Mouse (Mus musculus): ENCODE results near the gene Txndc2.

The Txndc2 gene

DNA sequence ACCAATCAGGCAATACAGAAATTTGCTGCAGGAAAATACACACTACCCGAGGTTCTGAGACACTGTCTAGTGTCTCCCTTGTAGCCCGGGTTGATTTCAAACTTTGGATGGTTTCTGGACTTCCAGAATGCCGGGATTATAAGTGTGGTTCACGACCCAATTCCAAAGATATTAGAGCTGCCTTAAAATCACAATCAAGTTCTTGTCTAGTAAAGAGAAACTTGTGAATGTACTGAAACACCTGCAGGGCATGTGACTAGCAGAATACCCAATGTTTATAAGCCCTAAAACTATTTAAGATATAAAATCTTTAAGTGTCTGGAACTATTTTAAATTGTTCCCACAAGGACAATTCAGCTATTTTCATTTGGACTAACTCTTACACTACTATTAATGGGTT lies 30.2 kb downstream of the Txndc2 start:
- no peak for DNase-seq

GRCm38 (mm10) chr17:65608743-65609142 lies 33.2 kb downstream of the Txndc2 start:
- no peak for DNase-seq

GRCm38 (mm10) chr17:65608312-65608687 lies 33.7 kb downstream of the Txndc2 start:
- DNase-seq: no peak

DNA sequence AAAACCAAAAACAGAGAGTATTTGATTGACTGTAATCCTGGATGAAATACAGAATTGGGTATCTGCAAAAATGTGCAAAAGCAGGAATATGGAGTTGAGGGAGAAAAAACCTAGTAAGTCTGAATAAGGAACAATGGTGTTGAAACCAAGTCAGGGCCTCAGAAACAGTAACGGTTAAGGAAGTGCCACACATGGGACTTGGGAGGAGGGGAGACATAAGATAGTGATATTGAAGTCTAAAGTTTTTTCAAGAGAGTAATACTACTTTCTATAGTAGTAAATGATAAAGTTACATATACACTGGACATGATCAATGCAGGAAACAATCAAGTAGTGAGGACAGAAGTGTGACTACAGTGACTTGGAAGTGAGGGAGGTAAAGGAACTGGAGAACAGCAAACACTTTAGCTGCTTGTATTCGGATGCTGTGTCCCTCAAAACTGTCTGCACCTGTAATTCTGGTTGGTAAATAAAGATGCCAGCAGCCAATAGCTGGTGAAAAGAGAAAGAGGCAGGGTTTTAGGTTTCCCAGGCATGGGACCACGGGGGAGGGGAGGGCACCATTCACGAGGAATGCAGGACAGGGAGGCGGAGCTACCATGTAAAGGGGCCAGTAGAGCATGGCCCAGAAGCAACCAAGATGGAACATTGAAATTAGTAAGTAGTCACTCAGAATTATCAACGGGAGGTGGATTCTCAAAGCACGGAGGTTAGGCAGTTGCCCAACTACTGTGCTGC lies 34.2 kb downstream of the Txndc2 start:
- DNase-seq: no peak

DNA sequence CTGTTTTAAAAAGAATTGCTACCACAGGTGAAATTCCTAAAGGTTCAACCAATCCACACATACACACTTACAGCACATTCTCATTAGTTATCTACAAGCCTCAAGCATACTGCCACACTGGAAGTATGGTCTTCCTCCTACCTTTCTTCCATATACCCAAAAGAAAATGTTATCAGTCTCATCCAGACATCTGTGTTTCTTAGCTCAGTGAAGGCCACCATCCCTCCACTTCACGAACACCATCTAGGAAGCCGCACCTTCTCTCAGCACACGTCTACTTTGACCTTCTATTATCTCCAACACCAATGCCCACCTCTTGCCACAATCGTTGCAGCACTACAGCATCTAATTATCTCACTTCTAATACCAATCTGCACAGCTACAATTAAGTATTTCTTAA lies 36.0 kb downstream of the Txndc2 start:
- no peak for DNase-seq

GRCm38 (mm10) chr17:65604892-65605291 lies 37.1 kb downstream of the Txndc2 start:
- no peak for DNase-seq

DNA sequence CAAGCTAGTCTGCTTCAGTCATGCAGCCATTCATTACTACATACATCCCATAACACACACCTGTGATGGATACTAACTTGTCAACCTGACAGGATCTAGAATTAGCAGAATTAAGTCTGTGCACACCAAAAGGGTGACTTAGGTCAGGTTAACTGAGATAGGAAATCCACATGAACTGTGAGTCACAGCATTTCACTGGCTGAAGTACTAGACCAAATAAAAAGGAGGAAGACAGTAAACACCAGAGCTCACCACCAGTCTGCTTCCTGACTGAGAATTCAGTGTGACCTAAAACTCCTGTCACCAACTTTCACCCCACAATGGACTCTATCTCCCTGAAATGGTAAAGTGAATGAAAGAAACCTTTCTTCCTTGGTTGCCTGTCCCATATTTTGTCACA lies 37.7 kb downstream of the Txndc2 start:
- DNase-seq: no peak

GRCm38 (mm10) chr17:65597857-65598486 lies 44.0 kb downstream of the Txndc2 start:
- no peak for DNase-seq

DNA sequence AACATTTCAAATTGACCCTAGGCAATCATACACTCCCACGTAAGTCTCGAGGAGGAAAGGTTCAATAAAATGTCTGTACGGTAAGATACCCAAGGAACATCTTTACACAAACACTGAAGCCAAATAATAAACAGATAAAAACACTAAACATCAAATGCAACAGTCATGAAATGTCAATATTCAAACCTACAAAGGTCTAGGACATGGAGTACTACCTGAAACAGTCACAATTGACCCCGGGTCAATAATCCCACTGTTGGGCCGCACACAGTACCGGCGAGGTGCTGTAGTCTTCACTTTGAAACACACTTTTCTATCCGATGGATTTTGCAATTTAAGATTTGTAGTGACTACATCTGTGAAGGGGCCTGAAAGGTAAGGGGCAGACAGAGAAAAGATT lies 47.3 kb downstream of the Txndc2 start:
- DNase-seq: no peak

Measured in layer of hippocampus, adult 9-11 months (tissue).